Mouse (Mus musculus) adrenal gland, postnatal 25 days (tissue): ENCODE measurements at regions not wholly inside any gene's neighbourhood (a gene's known extent, or its start where the extent isn't known, plus 50 kb on each side); places are given as distances from the start of the nearest gene placed in this dataset.
A peak's percentile ranks its signal among the peaks of the same experiment; 100 is the strongest.

Experiments used
- DNase-seq: peaks from one replicate; pipeline ENCODE4 v3.0.0; 2021; ENCODE audit warnings: mixed read lengths

- no peak for DNase-seq
Measured at GRCm38 (mm10) chrX:12472296-12472695, 115.3 kb upstream of the Atp6ap2 start.

- no peak for DNase-seq
Measured at GRCm38 (mm10) chrX:12479207-12479606, 108.4 kb upstream of the Atp6ap2 start.

GRCm38 (mm10) chrX:12490957-12491356 is 96.6 kb upstream of the Atp6ap2 start:
- DNase-seq = no peak

- DNase-seq = peak; percentile 46
Measured at GRCm38 (mm10) chrX:12493216-12493615, 94.4 kb upstream of the Atp6ap2 start.

- no peak for DNase-seq
Measured at GRCm38 (mm10) chrX:12493916-12494315, 93.7 kb upstream of the Atp6ap2 start.

GRCm38 (mm10) chrX:12494535-12494934 is 93.1 kb upstream of the Atp6ap2 start:
- no peak for DNase-seq

GRCm38 (mm10) chrX:12500601-12501000 is 87.0 kb upstream of the Atp6ap2 start:
- DNase-seq = no peak

- DNase-seq = no peak
Measured at GRCm38 (mm10) chrX:12502364-12502763, 85.2 kb upstream of the Atp6ap2 start.

GRCm38 (mm10) chrX:12503581-12503980 is 84.0 kb upstream of the Atp6ap2 start:
- no peak for DNase-seq

GRCm38 (mm10) chrX:12511119-12511518 is 76.5 kb upstream of the Atp6ap2 start:
- no peak for DNase-seq

- DNase-seq = no peak
Measured at GRCm38 (mm10) chrX:12525044-12525443, 62.6 kb upstream of the Atp6ap2 start.

GRCm38 (mm10) chrX:12530406-12531311 is 56.9 kb upstream of the Atp6ap2 start:
- no peak for DNase-seq
